Mouse (Mus musculus) induced T-regulatory cell, adult 2 months (primary cell): ENCODE measurements around the gene Gpr89.

Experiments used
- DNase-seq: peaks from one replicate; pipeline ENCODE4 v3.0.0-alpha.2; 2012; ENCODE audit warnings: low read depth

Gene Gpr89

GRCm38 (mm10) chr3:96904851-96905541 lies at the start of gene Gpr89:
Gpr89 (minus strand) TSS chr3:96905346.
- DNase-seq: peak; percentile 95

- DNase-seq: no peak
These were observed 48.5 kb upstream of the Gpr89 start for GRCm38 (mm10) chr3:96953489-96954233.

- no peak for DNase-seq
These were observed 37.6 kb upstream of the Gpr89 start for GRCm38 (mm10) chr3:96942706-96943105.

GRCm38 (mm10) chr3:96938738-96939137 lies 33.6 kb upstream of the Gpr89 start:
- DNase-seq: peak; percentile 83

GRCm38 (mm10) chr3:96937606-96938005 lies 32.5 kb upstream of the Gpr89 start:
- no peak for DNase-seq

GRCm38 (mm10) chr3:96936241-96936640 lies 31.1 kb upstream of the Gpr89 start:
- peak; percentile 81 for DNase-seq

- DNase-seq: no peak
These were observed 26.1 kb upstream of the Gpr89 start for GRCm38 (mm10) chr3:96931261-96931681.

GRCm38 (mm10) chr3:96925920-96926319 lies 20.8 kb upstream of the Gpr89 start, which contains the start of gene Gja8:
Gja8 (minus strand) TSS chr3:96926020.
- no peak for DNase-seq

GRCm38 (mm10) chr3:96924631-96925030 lies 19.5 kb upstream of the Gpr89 start:
- DNase-seq: no peak

GRCm38 (mm10) chr3:96920991-96921390 lies 15.8 kb upstream of the Gpr89 start:
- DNase-seq: no peak

GRCm38 (mm10) chr3:96905592-96905991 lies 446 bp upstream of the Gpr89 start:
- no peak for DNase-seq

- no peak for DNase-seq
These were observed 753 bp downstream of the Gpr89 start, which contains the start of gene Gja5 for GRCm38 (mm10) chr3:96904393-96904792. Gja5 (plus strand) TSS chr3:96904693.

- no peak for DNase-seq
These were observed 2.7 kb downstream of the Gpr89 start for GRCm38 (mm10) chr3:96902336-96902999.

GRCm38 (mm10) chr3:96883690-96884089 lies 21.5 kb downstream of the Gpr89 start:
- peak; percentile 54 for DNase-seq

GRCm38 (mm10) chr3:96882061-96882849 lies 22.9 kb downstream of the Gpr89 start:
- peak; percentile 72 for DNase-seq

GRCm38 (mm10) chr3:96881557-96881956 lies 23.6 kb downstream of the Gpr89 start:
- peak; percentile 60 for DNase-seq

GRCm38 (mm10) chr3:96880385-96880784 lies 24.8 kb downstream of the Gpr89 start:
- no peak for DNase-seq

- DNase-seq: no peak
These were observed 25.6 kb downstream of the Gpr89 start for GRCm38 (mm10) chr3:96879536-96879935.

GRCm38 (mm10) chr3:96874808-96875571 lies 30.2 kb downstream of the Gpr89 start:
- DNase-seq: no peak

GRCm38 (mm10) chr3:96872501-96872900 lies 32.6 kb downstream of the Gpr89 start:
- no peak for DNase-seq

GRCm38 (mm10) chr3:96871070-96871469 lies 34.1 kb downstream of the Gpr89 start:
- DNase-seq: no peak
